Mouse (Mus musculus): ENCODE data around the gene Glcci1. TPM values are rescaled to one million over a fixed set of nuclear protein-coding genes. Genes with fewer than 3 reads are reported as not detected.

Gene Glcci1
- total and polyA plus RNA-seq, 3 experiments, result 1.8 to 31.1 (median 7.9) TPM

GRCm38 (mm10) chr6:8617369-8617768, 108.0 kb downstream of the Glcci1 start:
- H3K9me3 ChIP-seq (replicated peaks; ENCODE audit: insufficient read depth, low read length), result no peaks in the 10 kb centered on the region
- H3K27ac ChIP-seq (ENCODE audit: control insufficient read depth, low read depth, low read length), result no peak overlapping the region
- peaks cover 0 to 21% of the 10 kb centered on the region in 2 experiments; a peak in 2 of 4 replicates for H3K36me3 ChIP-seq (ENCODE audit: control insufficient read depth in 1 of 2, insufficient read depth in 2 of 2, low read length in 2 of 2)
- H3K79me2 ChIP-seq (ENCODE audit: control insufficient read depth, insufficient read depth, low read length, poor library complexity), result no peaks in the 10 kb centered on the region
- TF ChIP-seq MXI1 (IDR thresholded peaks at IDR 0.05; ENCODE audit: low read depth, low read length), result no peak
- TF ChIP-seq KAT2A (conservative IDR thresholded peaks at IDR 0.05; ENCODE audit: low read depth, low read length), result no peak
- TF ChIP-seq CTCF (IDR thresholded peaks at IDR 0.05 in 2 of 3, conservative IDR thresholded peaks at IDR 0.05 in 1 of 3; ENCODE audit: control insufficient read depth in 1 of 3, insufficient read depth in 1 of 3, low read depth in 2 of 3, low read length in 3 of 3, poor library complexity in 1 of 3, severe bottlenecking in 1 of 3), result no peak
- TF ChIP-seq RAD21 (IDR thresholded peaks at IDR 0.05; ENCODE audit: low read depth, low read length), result no peak
- TF ChIP-seq EP300 (IDR thresholded peaks at IDR 0.05; ENCODE audit: low read depth in 1 of 2, low read length in 2 of 2), result no peak
- TF ChIP-seq ETS1 (IDR thresholded peaks at IDR 0.05; ENCODE audit: low read depth, low read length), result no peak
- no peak for TF ChIP-seq ZKSCAN1 (IDR thresholded peaks at IDR 0.05; ENCODE audit: low read depth, low read length)
- TF ChIP-seq TAL1 (IDR thresholded peaks at IDR 0.05; ENCODE audit: low read length), result no peak
- TF ChIP-seq MAZ (IDR thresholded peaks at IDR 0.05; ENCODE audit: low read depth, low read length), result no peak
- no peak for TF ChIP-seq NELFE (IDR thresholded peaks at IDR 0.05; ENCODE audit: low read depth, low read length)
- TF ChIP-seq POLR2A (IDR thresholded peaks at IDR 0.05; ENCODE audit: control insufficient read depth in 1 of 2, insufficient read depth in 1 of 2, low read depth in 1 of 2, low read length in 2 of 2, poor library complexity in 1 of 2), result no peak
- no peak for TF ChIP-seq JUND (IDR thresholded peaks at IDR 0.05; ENCODE audit: low read depth, low read length)
- TF ChIP-seq USF1 (IDR thresholded peaks at IDR 0.05; ENCODE audit: low read depth, low read length), result no peak
- TF ChIP-seq E2F4 (IDR thresholded peaks at IDR 0.05; ENCODE audit: borderline replicate concordance, low read depth, low read length), result no peak
- no peak for TF ChIP-seq UBTF (IDR thresholded peaks at IDR 0.05; ENCODE audit: borderline replicate concordance, insufficient read depth, low read depth, low read length)
- TF ChIP-seq MYC (IDR thresholded peaks at IDR 0.05; ENCODE audit: low read depth, low read length), result no peak
- no peak for TF ChIP-seq MAFK (IDR thresholded peaks at IDR 0.05; ENCODE audit: borderline replicate concordance, low read depth, low read length)
- TF ChIP-seq MYB (IDR thresholded peaks at IDR 0.05; ENCODE audit: low read depth, low read length), result no peak
- no peak for TF ChIP-seq TCF12 (IDR thresholded peaks at IDR 0.05; ENCODE audit: low read depth, low read length)
- H3K4me1 ChIP-seq (ENCODE audit: control insufficient read depth in 1 of 2, insufficient read depth in 2 of 2, low read length in 2 of 2), result peaks cover 7 to 17% of the 10 kb centered on the region in 2 experiments
- H3K9ac ChIP-seq (ENCODE audit: control insufficient read depth, low read depth, low read length, poor library complexity, severe bottlenecking), result no peak overlapping the region
- DNase-seq (ENCODE audit: low read depth, low spot score), result no peak
- H3K27me3 ChIP-seq (ENCODE audit: control insufficient read depth in 1 of 2, insufficient read depth in 2 of 2, low read length in 2 of 2), result no peaks in the 10 kb centered on the region
- no peak overlapping the region for H3K4me3 ChIP-seq (ENCODE audit: control insufficient read depth in 1 of 2, insufficient read depth in 1 of 2, low read depth in 2 of 2, low read length in 2 of 2)

- TF ChIP-seq GATA1 (IDR thresholded peaks at IDR 0.05; ENCODE audit: low read depth, low read length), result peak; percentile 61
- TF ChIP-seq USF2 (IDR thresholded peaks at IDR 0.05; ENCODE audit: borderline replicate concordance in 1 of 2, insufficient read depth in 1 of 2, low read depth in 1 of 2, low read length in 2 of 2), result no peak
- peak; percentile 63 for TF ChIP-seq ETS1 (IDR thresholded peaks at IDR 0.05; ENCODE audit: low read depth, low read length)
- no peak for TF ChIP-seq RAD21 (IDR thresholded peaks at IDR 0.05; ENCODE audit: low read depth, low read length)
- 0 out of 2 replicates have a peak, but pooled peaks have one; percentile 28 for TF ChIP-seq TBP (IDR thresholded peaks at IDR 0.05; ENCODE audit: low read depth, low read length)
- no peak for TF ChIP-seq USF1 (IDR thresholded peaks at IDR 0.05; ENCODE audit: low read depth, low read length)
- TF ChIP-seq MEF2A (IDR thresholded peaks at IDR 0.05; ENCODE audit: extremely low read depth, insufficient replicate concordance, low read depth, low read length, poor library complexity, severe bottlenecking), result peak; percentile 43; the same call in 1 of the 2 replicates
- TF ChIP-seq MYB (IDR thresholded peaks at IDR 0.05; ENCODE audit: low read depth, low read length), result peak; percentile 62; the same call in 1 of the 2 replicates
- TF ChIP-seq SIN3A (IDR thresholded peaks at IDR 0.05; ENCODE audit: low read length), result peak; percentile 36; the same call in 1 of the 2 replicates
- no peak for TF ChIP-seq NELFE (IDR thresholded peaks at IDR 0.05; ENCODE audit: low read depth, low read length)
- peak; percentile 80 to 83 for TF ChIP-seq EP300 (IDR thresholded peaks at IDR 0.05; ENCODE audit: low read depth in 1 of 2, low read length in 2 of 2)
- peak; percentile 68; the same call in 1 of the 2 replicates for TF ChIP-seq RCOR1 (IDR thresholded peaks at IDR 0.05; ENCODE audit: low read depth, low read length)
- no peak for TF ChIP-seq GABPA (IDR thresholded peaks at IDR 0.05; ENCODE audit: low read depth, low read length)
- TF ChIP-seq MAFK (IDR thresholded peaks at IDR 0.05; ENCODE audit: borderline replicate concordance, low read depth, low read length), result no peak
- TF ChIP-seq TCF12 (IDR thresholded peaks at IDR 0.05; ENCODE audit: low read depth, low read length), result peak; percentile 66
- Histone ChIP-seq H3K36me3 (ENCODE audit: control insufficient read depth in 1 of 2, insufficient read depth in 2 of 2, low read length in 2 of 2) (peaks cover 0 to 21% of the 10 kb centered on the region in 2 experiments; a peak in 2 of 4 replicates), H3K79me2 (ENCODE audit: control insufficient read depth, insufficient read depth, low read length, poor library complexity) (no peaks in the 10 kb centered on the region), H3K27me3 (ENCODE audit: control insufficient read depth in 1 of 2, insufficient read depth in 2 of 2, low read length in 2 of 2) (no peaks in the 10 kb centered on the region), H3K9ac (ENCODE audit: control insufficient read depth, low read depth, low read length, poor library complexity, severe bottlenecking) (no peak overlapping the region), H3K4me3 (ENCODE audit: control insufficient read depth in 1 of 2, insufficient read depth in 1 of 2, low read depth in 2 of 2, low read length in 2 of 2) (no peak overlapping the region), H3K9me3 (replicated peaks; ENCODE audit: insufficient read depth, low read length) (no peaks in the 10 kb centered on the region), H3K4me1 (ENCODE audit: control insufficient read depth in 1 of 2, insufficient read depth in 2 of 2, low read length in 2 of 2) (peaks cover 7 to 17% of the 10 kb centered on the region in 2 experiments), H3K27ac (ENCODE audit: control insufficient read depth, low read depth, low read length) (peak overlapping the region; percentile 42)
- peak; percentile 74 for DNase-seq (ENCODE audit: low read depth, low spot score)
Observed at GRCm38 (mm10) chr6:8619582-8620350, 110.4 kb downstream of the Glcci1 start.

All from MEL (cell line).